ENCODE assay signal across 19 mouse cellular contexts in the genomic region with DNA sequence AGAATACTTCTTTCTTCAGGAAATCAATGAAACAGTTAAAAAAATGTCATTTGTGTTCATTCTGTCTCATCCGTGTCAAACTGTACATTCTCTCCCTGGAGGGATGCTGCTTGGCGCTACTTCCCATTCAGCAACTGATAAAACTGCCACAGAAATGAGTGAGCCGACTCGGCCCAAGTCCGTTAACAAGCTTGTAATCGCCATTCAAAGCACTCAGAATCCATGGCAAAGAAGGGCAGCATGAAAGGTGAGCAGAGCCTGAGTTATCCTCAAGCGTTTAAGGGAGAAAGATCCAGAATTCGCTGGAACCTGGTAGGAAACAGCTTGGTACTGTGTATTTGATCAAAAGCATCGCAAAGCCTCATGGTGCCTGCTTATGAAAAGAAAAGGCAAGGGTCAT.
DNase-seq lines count a peak whose midpoint lies in the region; ATAC-seq and TF ChIP-seq lines count a peak whose summit lies in the region.
"Had no signal": no experiment of that assay in that cellular context is flagged by ENCODE, and none has a peak within 500 bp of the region (broad histone marks: within the 10 kb centered on the region; RNA-seq: fewer than 3 reads in every experiment).

No protein-coding gene starts in this region.

- no peaks in the 10 kb centered on the region for H3K27me3 ChIP-seq in forebrain, postnatal 0 days (ENCODE audit: insufficient read depth, low read length)
- H3K27me3 ChIP-seq in forebrain, embryonic 11.5 days (ENCODE audit: control insufficient read depth, insufficient read depth, low read length) = no peaks in the 10 kb centered on the region
- H3K27me3 ChIP-seq in embryonic facial prominence, embryonic 14.5 days (replicated peaks; ENCODE audit: control insufficient read depth, insufficient read depth, low read length) = no peaks in the 10 kb centered on the region
- no peaks in the 10 kb centered on the region for H3K27me3 ChIP-seq in midbrain, embryonic 16.5 days (ENCODE audit: control insufficient read depth, insufficient read depth, low read depth, low read length)
- H3K27me3 ChIP-seq: CH12.LX; embryonic facial prominence, embryonic 15.5 days; heart, embryonic 12.5 days; limb, embryonic 15.5 days; neural tube, embryonic 12.5 days had no signal

- H3K9ac ChIP-seq in forebrain, postnatal 0 days = no peak overlapping the region
- H3K9ac ChIP-seq in forebrain, embryonic 11.5 days (ENCODE audit: low read length) = no peak overlapping the region
- H3K9ac ChIP-seq in embryonic facial prominence, embryonic 14.5 days (ENCODE audit: low read depth, low read length) = no peak overlapping the region
- H3K9ac ChIP-seq in midbrain, embryonic 16.5 days (ENCODE audit: low read depth, low read length) = no peak overlapping the region
- H3K9ac ChIP-seq: embryonic facial prominence, embryonic 15.5 days; heart, embryonic 12.5 days; limb, embryonic 15.5 days; neural tube, embryonic 12.5 days had no signal

- no peak overlapping the region for H3K4me3 ChIP-seq in forebrain, postnatal 0 days (ENCODE audit: low read depth, low read length)
- no peak overlapping the region for H3K4me3 ChIP-seq in forebrain, embryonic 11.5 days (ENCODE audit: low read depth, low read length)
- no peak overlapping the region for H3K4me3 ChIP-seq in embryonic facial prominence, embryonic 14.5 days (ENCODE audit: low read depth, low read length)
- H3K4me3 ChIP-seq in midbrain, embryonic 16.5 days (ENCODE audit: low read depth, low read length) = no peak overlapping the region
- H3K4me3 ChIP-seq: embryonic facial prominence, embryonic 15.5 days; forebrain, embryonic 10.5 days; heart, embryonic 12.5 days; limb, embryonic 15.5 days; neural tube, embryonic 12.5 days had no signal

- DNase-seq in forebrain, postnatal 0 days = peak; percentile 5
- no peak for DNase-seq in forebrain, embryonic 11.5 days (ENCODE audit: low spot score)
- peak; percentile 20 for DNase-seq in MN1 (ENCODE audit: low spot score)
- DNase-seq in embryonic facial prominence, embryonic 14.5 days (ENCODE audit: low spot score) = peak; percentile 14
- no peak for DNase-seq in left cerebral cortex, postnatal 10 days (ENCODE audit: extremely low spot score in 1 of 2, low spot score in 2 of 2)
- no peak for DNase-seq in right cerebral cortex, postnatal 14 days
- no peak for DNase-seq in embryo, embryonic 11 days
- DNase-seq: adrenal gland, adult 8-10 months; cerebellum, adult 11-12 months; heart, postnatal 36 days; lung, postnatal 36 days had no signal

- H3K36me3 ChIP-seq in forebrain, postnatal 0 days (ENCODE audit: insufficient read depth) = no peaks in the 10 kb centered on the region
- no peaks in the 10 kb centered on the region for H3K36me3 ChIP-seq in forebrain, embryonic 11.5 days (ENCODE audit: control insufficient read depth, insufficient read depth, low read length)
- no peaks in the 10 kb centered on the region for H3K36me3 ChIP-seq in embryonic facial prominence, embryonic 14.5 days (ENCODE audit: control insufficient read depth, insufficient read depth, low read length)
- no peaks in the 10 kb centered on the region for H3K36me3 ChIP-seq in midbrain, embryonic 16.5 days (ENCODE audit: control insufficient read depth, insufficient read depth, low read length)
- H3K36me3 ChIP-seq: embryonic facial prominence, embryonic 15.5 days; forebrain, embryonic 10.5 days; heart, embryonic 12.5 days; limb, embryonic 15.5 days; neural tube, embryonic 12.5 days had no signal

- H3K4me1 ChIP-seq in forebrain, postnatal 0 days (ENCODE audit: insufficient read depth) = no peaks in the 10 kb centered on the region
- no peaks in the 10 kb centered on the region for H3K4me1 ChIP-seq in forebrain, embryonic 11.5 days (replicated peaks; ENCODE audit: control insufficient read depth, insufficient read depth, low read length)
- peaks cover 15% of the 10 kb centered on the region for H3K4me1 ChIP-seq in embryonic facial prominence, embryonic 14.5 days (ENCODE audit: control insufficient read depth, insufficient read depth, low read length)
- peaks cover 9% of the 10 kb centered on the region for H3K4me1 ChIP-seq in midbrain, embryonic 16.5 days (ENCODE audit: control insufficient read depth, insufficient read depth, low read length)
- H3K4me1 ChIP-seq: forebrain, embryonic 10.5 days; limb, embryonic 15.5 days; neural tube, embryonic 12.5 days had no signal

- no peak for TF ChIP-seq CTCF in forebrain, postnatal 0 days (IDR thresholded peaks at IDR 0.05; ENCODE audit: low read depth)

- no peaks in the 10 kb centered on the region for H3K9me3 ChIP-seq in forebrain, postnatal 0 days (ENCODE audit: low read length)
- no peaks in the 10 kb centered on the region for H3K9me3 ChIP-seq in forebrain, embryonic 11.5 days (ENCODE audit: control insufficient read depth, low read length)
- H3K9me3 ChIP-seq in embryonic facial prominence, embryonic 14.5 days (ENCODE audit: control insufficient read depth, low read length) = no peaks in the 10 kb centered on the region
- H3K9me3 ChIP-seq in midbrain, embryonic 16.5 days (replicated peaks; ENCODE audit: control insufficient read depth, low read length, poor library complexity, severe bottlenecking) = no peaks in the 10 kb centered on the region
- H3K9me3 ChIP-seq: embryonic facial prominence, embryonic 15.5 days; limb, embryonic 15.5 days; neural tube, embryonic 12.5 days had no signal

- no peak overlapping the region for H3K4me2 ChIP-seq in forebrain, postnatal 0 days (ENCODE audit: low read depth)
- H3K4me2 ChIP-seq in forebrain, embryonic 11.5 days (ENCODE audit: low read depth, low read length, severe bottlenecking) = no peak overlapping the region
- H3K4me2 ChIP-seq in embryonic facial prominence, embryonic 14.5 days (ENCODE audit: low read depth, low read length) = 0 out of 2 replicates have a peak overlapping the region, but pooled peaks have one; percentile 12
- H3K4me2 ChIP-seq in midbrain, embryonic 16.5 days (ENCODE audit: low read length) = peak overlapping the region; percentile 37
- H3K4me2 ChIP-seq: embryonic facial prominence, embryonic 15.5 days; heart, embryonic 12.5 days; limb, embryonic 15.5 days; neural tube, embryonic 12.5 days had no signal

- ATAC-seq in forebrain, postnatal 0 days = no peak
- ATAC-seq in forebrain, embryonic 11.5 days (replicated peaks; ENCODE audit: low FRiP score) = no peak
- ATAC-seq in embryonic facial prominence, embryonic 14.5 days (ENCODE audit: low read depth) = no peak
- ATAC-seq in midbrain, embryonic 16.5 days = peak; percentile 56; the same call in 1 of the 2 replicates
- ATAC-seq: intestine, embryonic 16.5 days had no signal

- H3K27ac ChIP-seq in forebrain, postnatal 0 days (ENCODE audit: low read depth, low read length) = no peak overlapping the region; the same call in 1 of the 2 replicates
- no peak overlapping the region for H3K27ac ChIP-seq in forebrain, embryonic 11.5 days (ENCODE audit: low read depth, low read length)
- H3K27ac ChIP-seq in embryonic facial prominence, embryonic 14.5 days (replicated peaks; ENCODE audit: low read depth, low read length) = no peak overlapping the region
- H3K27ac ChIP-seq in midbrain, embryonic 16.5 days (ENCODE audit: low read length) = peak overlapping the region; percentile 42
- H3K27ac ChIP-seq: embryonic facial prominence, embryonic 15.5 days; forebrain, embryonic 10.5 days; limb, embryonic 15.5 days; neural tube, embryonic 12.5 days had no signal

- WGBS in forebrain, postnatal 0 days = 60% methylated on average over 9 of the region's 9 CpGs
- 79% methylated on average over 9 of the region's 9 CpGs for WGBS in forebrain, embryonic 11.5 days
- WGBS in embryonic facial prominence, embryonic 14.5 days = 40% methylated on average over 9 of the region's 9 CpGs
- WGBS in midbrain, embryonic 16.5 days = 33% methylated on average over 9 of the region's 9 CpGs

- intact Hi-C loops in left cerebral cortex, postnatal 10 days (cut with DNase I) = no loop called here

Comparison
In these comparisons a context has a peak if more than half of its experiments do, and no peak if none do; other contexts are left out.
1. DNase-seq: peak in forebrain, postnatal 0 days (single experiment), MN1 (single experiment) and embryonic facial prominence, embryonic 14.5 days (single experiment); none in forebrain, embryonic 11.5 days (single experiment), left cerebral cortex, postnatal 10 days (0 of 2), right cerebral cortex, postnatal 14 days (single experiment) and embryo, embryonic 11 days (single experiment).
2. H3K4me2 ChIP-seq: peak in embryonic facial prominence, embryonic 14.5 days (single experiment) and midbrain, embryonic 16.5 days (single experiment); none in forebrain, postnatal 0 days (single experiment) and forebrain, embryonic 11.5 days (single experiment).